Mouse (Mus musculus) lung, embryonic 14.5 days (tissue): Measurements from ENCODE around the gene Basp1. TPM values are rescaled to one million over a fixed set of nuclear protein-coding genes. Genes with fewer than 3 reads are reported as not detected.
A peak's percentile ranks its signal among the peaks of the same experiment; 100 is the strongest.

ENCODE experiments used
- ATAC-seq: fragments of 200-750 bp; cut with Nextera tagmentation; 2 replicates; pipeline ENCODE4 v1.8.0; 2017; ENCODE audit warnings: mild to moderate bottlenecking, moderate TSS enrichment, moderate library complexity; ENCODE audit not compliant: insufficient read depth
- DNase-seq: peaks from one replicate; pipeline ENCODE4 v3.0.0-alpha.2; 2015
- H3K27ac ChIP-seq: fragments of 300-500 bp; sonication (generic); 2 replicates; pipeline ENCODE4 v1.5.1; 2014; ENCODE audit warnings: low read depth, mild to moderate bottlenecking, moderate library complexity
- H3K27me3 ChIP-seq: fragments of 300-500 bp; sonication (generic); 2 replicates; pipeline ENCODE4 v1.6.1; 2014; ENCODE audit warnings: low read length, control low read depth; ENCODE audit not compliant: insufficient read depth
- H3K36me3 ChIP-seq: fragments of 300-500 bp; sonication (generic); 2 replicates; pipeline ENCODE4 v1.6.1; 2014; ENCODE audit warnings: control low read depth; ENCODE audit not compliant: insufficient read depth
- H3K4me1 ChIP-seq: fragments of 300-500 bp; sonication (generic); 2 replicates; pipeline ENCODE4 v1.6.1; 2014; ENCODE audit warnings: antibody characterized with exemption, control low read depth; ENCODE audit not compliant: insufficient read depth
- H3K4me2 ChIP-seq: fragments of 300-500 bp; sonication (generic); 2 replicates; pipeline ENCODE4 v1.6.1; 2014; ENCODE audit warnings: mild to moderate bottlenecking
- H3K4me3 ChIP-seq: fragments of 300-500 bp; sonication (generic); 2 replicates; pipeline ENCODE4 v1.5.1; 2014; ENCODE audit warnings: low read depth, low read length
- H3K9ac ChIP-seq: fragments of 300-500 bp; sonication (generic); 2 replicates; pipeline ENCODE4 v1.6.1; 2014
- H3K9me3 ChIP-seq: fragments of 300-500 bp; sonication (generic); 2 replicates; pipeline ENCODE4 v1.6.1; 2016; ENCODE audit warnings: low read depth, low read length, control low read depth
- CTCF ChIP-seq: IDR thresholded peaks from 2 replicates; pipeline ENCODE4 v1.5.1; 2016; ENCODE audit warnings: antibody characterized with exemption, low read depth
- WGBS: fragments of 180-500 bp; shearing (Covaris S2); extraction: QIAGEN DNeasy Blood & Tissue Kit; methylation state at CpG from one replicate; pipeline ENCODE4 v1.1.7; 2014; 5-methylcytosine and 5-hydroxymethylcytosine counted together
- polyA plus RNA-seq: library from polyadenylated mRNA; unstranded; fragments of >200 nt; fragmentation: Nextera tagmentation; extraction: Ambion mirVana; gene quantifications from 2 replicates; pipeline ENCODE4 v1.2.1, GENCODE M21; 2014

The Basp1 gene
- polyA plus RNA-seq, 1 experiment from 2014 or later, result 37.8 TPM

- no peak overlapping the region for H3K9ac ChIP-seq
- no peak for DNase-seq
- no peak overlapping the region for H3K4me3 ChIP-seq
- H3K27ac ChIP-seq, result no peak overlapping the region
- TF ChIP-seq CTCF, result no peak
- no peak for ATAC-seq
- H3K27me3 ChIP-seq, result no peaks in the 10 kb centered on the region
- no peak overlapping the region for H3K4me2 ChIP-seq
- no peaks in the 10 kb centered on the region; the same call in 1 of the 2 replicates for H3K4me1 ChIP-seq
- H3K36me3 ChIP-seq, result no peaks in the 10 kb centered on the region
- WGBS, result 64% methylated on average over 4 of the region's 4 CpGs
- H3K9me3 ChIP-seq, result no peaks in the 10 kb centered on the region
Observed at GRCm38 (mm10) chr15:25448703-25449340, 35.3 kb upstream of the Basp1 start.

- H3K4me3 ChIP-seq, result no peak overlapping the region
- H3K27me3 ChIP-seq, result no peaks in the 10 kb centered on the region
- ATAC-seq, result no peak
- no peaks in the 10 kb centered on the region; the same call in 1 of the 2 replicates for H3K4me1 ChIP-seq
- H3K9ac ChIP-seq, result no peak overlapping the region
- H3K27ac ChIP-seq, result no peak overlapping the region
- no peaks in the 10 kb centered on the region for H3K9me3 ChIP-seq
- DNase-seq, result no peak
- H3K4me2 ChIP-seq, result no peak overlapping the region
- no peak for TF ChIP-seq CTCF
- WGBS, result 72% methylated on average over 6 of the region's 6 CpGs
- H3K36me3 ChIP-seq, result no peaks in the 10 kb centered on the region
Observed at GRCm38 (mm10) chr15:25447136-25447535, 33.6 kb upstream of the Basp1 start.

- Histone ChIP-seq H3K27me3 (no peaks in the 10 kb centered on the region), H3K9ac (no peak overlapping the region), H3K4me2 (peak overlapping the region; percentile 46), H3K27ac (no peak overlapping the region), H3K36me3 (no peaks in the 10 kb centered on the region), H3K9me3 (no peaks in the 10 kb centered on the region), H3K4me3 (no peak overlapping the region), H3K4me1 (no peaks in the 10 kb centered on the region; the same call in 1 of the 2 replicates)
- DNase-seq, result no peak
- ATAC-seq, result peak; percentile 10; the same call in 1 of the 2 replicates
- WGBS, result 26% methylated on average over 8 of the region's 8 CpGs
- no peak for TF ChIP-seq CTCF
Observed at GRCm38 (mm10) chr15:25446155-25446487, 32.6 kb upstream of the Basp1 start.

- peak; percentile 50 for DNase-seq
- peak; percentile 29; the same call in 1 of the 2 replicates for ATAC-seq
- H3K4me1 ChIP-seq, result no peaks in the 10 kb centered on the region; the same call in 1 of the 2 replicates
- H3K4me2 ChIP-seq, result peak overlapping the region; percentile 46
- H3K9ac ChIP-seq, result no peak overlapping the region
- TF ChIP-seq CTCF, result no peak
- WGBS, result 10% methylated on average over 17 of the region's 17 CpGs
- no peaks in the 10 kb centered on the region for H3K36me3 ChIP-seq
- no peak overlapping the region for H3K4me3 ChIP-seq
- H3K27me3 ChIP-seq, result no peaks in the 10 kb centered on the region
- H3K27ac ChIP-seq, result no peak overlapping the region
- no peaks in the 10 kb centered on the region for H3K9me3 ChIP-seq
Observed at GRCm38 (mm10) chr15:25445361-25446154, 32.0 kb upstream of the Basp1 start.

- DNase-seq, result no peak
- Histone ChIP-seq H3K4me1 (no peaks in the 10 kb centered on the region; the same call in 1 of the 2 replicates), H3K27me3 (no peaks in the 10 kb centered on the region), H3K27ac (no peak overlapping the region), H3K9ac (no peak overlapping the region), H3K9me3 (no peaks in the 10 kb centered on the region), H3K4me3 (no peak overlapping the region), H3K36me3 (no peaks in the 10 kb centered on the region), H3K4me2 (no peak overlapping the region)
- no peak for ATAC-seq
- 70% methylated on average over 10 of the region's 10 CpGs for WGBS
- no peak for TF ChIP-seq CTCF
Observed at GRCm38 (mm10) chr15:25444208-25444607, 30.6 kb upstream of the Basp1 start.

- Histone ChIP-seq H3K36me3 (no peaks in the 10 kb centered on the region), H3K27me3 (no peaks in the 10 kb centered on the region), H3K9ac (no peak overlapping the region), H3K27ac (no peak overlapping the region), H3K9me3 (no peaks in the 10 kb centered on the region), H3K4me1 (no peaks in the 10 kb centered on the region; the same call in 1 of the 2 replicates), H3K4me2 (no peak overlapping the region), H3K4me3 (no peak overlapping the region)
- WGBS, result 78% methylated on average over 8 of the region's 8 CpGs
- TF ChIP-seq CTCF, result no peak
- DNase-seq (no peak), ATAC-seq (no peak)
Observed at GRCm38 (mm10) chr15:25443140-25443790, 29.7 kb upstream of the Basp1 start.

GRCm38 (mm10) chr15:25441868-25442185 lies 28.3 kb upstream of the Basp1 start:
- no peaks in the 10 kb centered on the region for H3K27me3 ChIP-seq
- no peak overlapping the region for H3K27ac ChIP-seq

More at GRCm38 (mm10) chr15:25441868-25442185, 28.3 kb upstream of the Basp1 start:
- Histone ChIP-seq H3K9ac (no peak overlapping the region), H3K36me3 (no peaks in the 10 kb centered on the region), H3K4me1 (no peaks in the 10 kb centered on the region; the same call in 1 of the 2 replicates), H3K9me3 (no peaks in the 10 kb centered on the region), H3K4me3 (no peak overlapping the region), H3K4me2 (no peak overlapping the region)
- 83% methylated on average over 9 of the region's 9 CpGs for WGBS
- TF ChIP-seq CTCF, result no peak
- DNase-seq (no peak), ATAC-seq (no peak)
